Mouse (Mus musculus) ES-E14 (cell line): ENCODE measurements at regions not wholly inside any gene's neighbourhood (a gene's known extent, or its start where the extent isn't known, plus 50 kb on each side); places are given as distances from the start of the nearest gene placed in this dataset.

Experiments
- DNase-seq: peaks from one replicate; pipeline ENCODE4 v3.0.0-alpha.2; 2013; ENCODE audit warnings: low read depth, low spot score
- H3K27ac ChIP-seq: 2 replicates; pipeline ENCODE4 v1.5.1; 2012; ENCODE audit warnings: low read depth, mild to moderate bottlenecking, low read length, moderate library complexity, mixed read lengths; ENCODE audit not compliant: poor library complexity, insufficient read depth, severe bottlenecking
- H3K36me3 ChIP-seq: 2 replicates; pipeline ENCODE4 v1.6.1; 2012; ENCODE audit warnings: mild to moderate bottlenecking, low read length, moderate library complexity, mixed read lengths; ENCODE audit not compliant: control insufficient read depth, poor library complexity, insufficient read depth, severe bottlenecking
- H3K4me1 ChIP-seq, 2 experiments: fragments of 150-350 bp in 1 of 2; sonication (generic) in 1 of 2; 2 replicates each; pipeline ENCODE4 v1.6.1; 2012; ENCODE audit warnings: low read length in 2 of 2, mild to moderate bottlenecking in 1 of 2, mixed read lengths in 1 of 2; ENCODE audit not compliant: control insufficient read depth in 2 of 2, insufficient read depth in 2 of 2, poor library complexity in 1 of 2
- H3K4me3 ChIP-seq, 2 experiments: fragments of 150-350 bp in 1 of 2; sonication (generic) in 1 of 2; 2 replicates each; pipeline ENCODE4 v1.5.1; 2012; ENCODE audit warnings: low read length in 2 of 2, low read depth in 1 of 2, mild to moderate bottlenecking in 1 of 2, mixed read lengths in 1 of 2; ENCODE audit not compliant: insufficient read depth in 1 of 2, poor library complexity in 1 of 2, severe bottlenecking in 1 of 2
- H3K9ac ChIP-seq: 2 replicates; pipeline ENCODE4 v1.6.1; 2012; ENCODE audit warnings: low read depth, mild to moderate bottlenecking, low read length, mixed read lengths; ENCODE audit not compliant: poor library complexity, insufficient read depth, severe bottlenecking
- H3K9me3 ChIP-seq: fragments of 150-350 bp; sonication (generic); 2 replicates; pipeline ENCODE4 v1.6.1; 2012; ENCODE audit warnings: low read depth, mild to moderate bottlenecking, low read length; ENCODE audit not compliant: control insufficient read depth, insufficient read depth
- CHD2 ChIP-seq: IDR thresholded peaks from 2 replicates; pipeline ENCODE4 v1.6.1; 2014; ENCODE audit warnings: mild to moderate bottlenecking, low read depth, low read length, inconsistent platforms
- HCFC1 ChIP-seq: IDR thresholded peaks from 2 replicates; pipeline ENCODE4 v1.6.1; 2012; ENCODE audit warnings: low read length, inconsistent platforms, borderline replicate concordance; ENCODE audit not compliant: insufficient read depth
- MAFK ChIP-seq: IDR thresholded peaks from 2 replicates; pipeline ENCODE4 v1.6.1; 2014; ENCODE audit warnings: mild to moderate bottlenecking, low read depth, low read length, inconsistent platforms; ENCODE audit not compliant: insufficient read depth
- ZC3H11A ChIP-seq: IDR thresholded peaks from 2 replicates; pipeline ENCODE4 v1.6.1; 2012; ENCODE audit warnings: low read depth, mild to moderate bottlenecking, inconsistent platforms, low read length, borderline replicate concordance
- ZNF384 ChIP-seq: IDR thresholded peaks from 2 replicates; pipeline ENCODE4 v1.6.1; 2012; ENCODE audit warnings: low read depth, low read length, inconsistent platforms
- in situ Hi-C, 2 experiments: fragments of 600-800 bp; cut with MboI; formaldehyde crosslinking; loops; one replicate each; pipeline ENCODE4 v1.15.1; 2025; ENCODE audit warnings: low sequenced_read_pairs in 2 of 2, inconsistent platforms in 1 of 2; ENCODE audit not compliant: unreplicated experiment in 2 of 2

- in situ Hi-C loops, result loop anchor here in 1 of 2 experiments (25.0 kb wide), 1 partner anchor 178 kb away; no protein-coding TSS in a partner anchor
- H3K36me3 ChIP-seq, result no peaks in the 10 kb centered on the region
- H3K9ac ChIP-seq, result no peak overlapping the region
- no peak overlapping the region for H3K4me3 ChIP-seq
- H3K27ac ChIP-seq, result no peak overlapping the region
- no peaks in the 10 kb centered on the region for H3K9me3 ChIP-seq
- no peak for DNase-seq
- TF ChIP-seq CHD2 (no peak), MAFK (no peak), HCFC1 (no peak), ZC3H11A (no peak), ZNF384 (no peak)
- H3K4me1 ChIP-seq, result no peaks in the 10 kb centered on the region
These were observed 259.7 kb downstream of the Tmem182 start for GRCm38 (mm10) chr1:41065130-41065529.

GRCm38 (mm10) chr1:41104869-41105268 lies 299.5 kb downstream of the Tmem182 start:
- Histone ChIP-seq H3K36me3 (no peaks in the 10 kb centered on the region), H3K4me3 (no peak overlapping the region), H3K9me3 (no peaks in the 10 kb centered on the region), H3K9ac (no peak overlapping the region), H3K4me1 (no peaks in the 10 kb centered on the region), H3K27ac (no peak overlapping the region)
- TF ChIP-seq HCFC1, result no peak
- TF ChIP-seq ZC3H11A, result no peak
- TF ChIP-seq ZNF384, result no peak
- TF ChIP-seq MAFK, result no peak
- no peak for TF ChIP-seq CHD2
- in situ Hi-C loops, result no loop called here
- no peak for DNase-seq

GRCm38 (mm10) chr1:41121636-41122175 lies 316.3 kb downstream of the Tmem182 start:
- no peaks in the 10 kb centered on the region for H3K9me3 ChIP-seq
- DNase-seq, result no peak
- H3K27ac ChIP-seq, result no peak overlapping the region
- H3K4me3 ChIP-seq, result no peak overlapping the region
- no peak for TF ChIP-seq ZNF384
- H3K9ac ChIP-seq, result no peak overlapping the region
- H3K4me1 ChIP-seq, result no peaks in the 10 kb centered on the region
- in situ Hi-C loops, result no loop called here
- H3K36me3 ChIP-seq, result no peaks in the 10 kb centered on the region

- H3K9me3 ChIP-seq, result no peaks in the 10 kb centered on the region
- in situ Hi-C loops, result no loop called here
- H3K4me3 ChIP-seq, result no peak overlapping the region
- no peak for TF ChIP-seq HCFC1
- no peak for TF ChIP-seq CHD2
- no peak for TF ChIP-seq MAFK
- TF ChIP-seq ZNF384, result no peak
- TF ChIP-seq ZC3H11A, result no peak
- peaks cover 0 to 6% of the 10 kb centered on the region in 2 experiments; a peak in 2 of 4 replicates for H3K4me1 ChIP-seq
- DNase-seq, result peak; percentile 68
- H3K36me3 ChIP-seq, result no peaks in the 10 kb centered on the region
- H3K9ac ChIP-seq, result no peak overlapping the region
- no peak overlapping the region for H3K27ac ChIP-seq
These were observed 326.0 kb downstream of the Tmem182 start for GRCm38 (mm10) chr1:41131410-41131809.

- Histone ChIP-seq H3K36me3 (no peaks in the 10 kb centered on the region), H3K9me3 (no peaks in the 10 kb centered on the region), H3K27ac (no peak overlapping the region), H3K4me3 (no peak overlapping the region), H3K4me1 (peaks cover 0 to 6% of the 10 kb centered on the region in 2 experiments; a peak in 2 of 4 replicates), H3K9ac (no peak overlapping the region)
- in situ Hi-C loops, result no loop called here
- no peak for TF ChIP-seq CHD2
- no peak for TF ChIP-seq HCFC1
- no peak for TF ChIP-seq MAFK
- no peak for TF ChIP-seq ZNF384
- TF ChIP-seq ZC3H11A, result no peak
- DNase-seq, result no peak
These were observed 327.7 kb downstream of the Tmem182 start for GRCm38 (mm10) chr1:41133143-41133542.
